Mouse (Mus musculus): Measurements from ENCODE around the gene Atp6v1c2.
A peak's percentile ranks its signal among the peaks of the same experiment; 100 is the strongest.

Atp6v1c2 gene

DNA sequence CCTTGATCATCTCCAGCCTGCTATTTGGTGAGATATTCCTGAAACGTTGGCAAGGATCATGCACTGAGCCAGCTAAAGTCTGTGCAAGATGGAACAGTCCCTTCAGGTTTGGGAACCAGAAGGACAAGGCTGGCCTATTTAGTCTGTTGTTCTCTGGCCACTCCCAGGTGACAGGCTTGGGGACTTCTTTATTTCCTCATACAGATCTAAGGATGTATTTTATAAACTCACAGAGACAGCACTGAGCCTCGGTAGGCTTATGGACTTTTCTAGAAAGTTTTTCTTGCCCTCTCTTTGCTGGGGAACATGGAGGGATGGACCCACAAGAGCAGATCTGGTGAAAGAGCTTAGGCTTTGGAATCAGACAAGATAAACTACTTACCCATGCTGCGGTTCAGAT, at the start of gene Atp6v1c2:
TSS of gene Atp6v1c2 (minus strand) at position 101 of the 400 bp plus-strand sequence.
- DNase-seq: no peak

DNA sequence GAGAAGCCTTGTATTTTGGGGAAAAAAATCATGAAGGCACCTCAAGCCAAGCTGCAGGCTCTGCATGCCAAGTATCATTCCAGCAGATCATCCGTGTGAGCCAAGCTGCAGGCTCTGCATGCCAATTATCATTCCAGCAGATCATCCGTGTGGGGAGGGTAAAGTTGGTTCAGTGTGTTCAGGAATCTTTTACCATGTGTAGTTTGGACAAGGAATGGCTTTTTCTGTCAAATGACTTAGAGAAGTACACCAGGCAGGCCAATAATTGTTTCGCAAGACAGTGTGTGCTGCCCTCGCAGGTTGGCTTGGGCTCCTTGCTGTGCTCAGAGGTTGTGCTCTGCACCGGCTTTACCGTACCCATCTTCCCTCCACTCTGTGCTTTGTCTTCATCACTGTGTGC, 47.4 kb upstream of the Atp6v1c2 start:
- DNase-seq: peak in 1 of 2 experiments; percentile 24

DNA sequence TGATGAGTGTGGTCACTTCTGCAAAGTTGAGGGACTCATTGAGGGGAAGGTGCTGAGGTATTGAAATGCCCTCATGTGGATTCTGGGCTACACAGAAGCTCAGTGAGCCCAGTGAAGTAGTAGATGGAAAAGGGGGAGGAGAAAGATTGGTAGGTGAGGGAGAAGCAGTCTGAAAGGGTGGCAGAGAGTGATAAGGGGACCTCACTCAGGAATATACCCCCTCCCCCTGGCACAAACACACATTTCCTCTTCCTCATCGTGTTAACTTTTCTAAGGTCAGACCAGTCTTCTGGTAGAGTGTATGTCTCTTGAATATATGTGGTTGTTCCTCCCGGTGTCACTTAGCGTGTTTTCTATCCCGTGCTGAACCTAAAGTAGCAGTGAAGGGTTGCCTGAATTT, 46.1 kb upstream of the Atp6v1c2 start:
- no peak for DNase-seq

DNA sequence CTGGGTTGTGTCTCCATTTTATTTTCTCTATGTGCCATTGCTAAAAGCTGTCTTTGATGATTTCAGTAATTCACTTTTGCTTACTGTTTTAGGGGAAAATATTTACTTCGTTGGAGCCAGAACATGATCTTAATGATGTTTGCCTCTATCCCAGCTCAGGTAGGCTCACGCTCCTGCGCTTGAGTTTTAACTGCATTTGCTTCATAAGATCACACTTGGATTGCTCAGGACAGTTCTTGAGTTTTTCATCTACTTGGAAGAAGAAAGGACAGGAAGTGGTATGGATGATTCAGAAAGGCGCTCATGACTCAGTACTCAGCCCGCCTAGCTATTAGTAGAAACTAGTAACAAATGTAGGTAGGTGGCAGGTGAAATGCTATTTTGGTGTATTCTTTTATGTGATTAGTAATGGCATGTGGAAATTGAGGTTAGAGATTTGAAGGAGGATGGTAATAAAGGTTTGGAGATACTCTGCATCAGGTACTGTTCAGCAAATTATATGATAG, 44.4 kb upstream of the Atp6v1c2 start:
- no peak for DNase-seq

DNA sequence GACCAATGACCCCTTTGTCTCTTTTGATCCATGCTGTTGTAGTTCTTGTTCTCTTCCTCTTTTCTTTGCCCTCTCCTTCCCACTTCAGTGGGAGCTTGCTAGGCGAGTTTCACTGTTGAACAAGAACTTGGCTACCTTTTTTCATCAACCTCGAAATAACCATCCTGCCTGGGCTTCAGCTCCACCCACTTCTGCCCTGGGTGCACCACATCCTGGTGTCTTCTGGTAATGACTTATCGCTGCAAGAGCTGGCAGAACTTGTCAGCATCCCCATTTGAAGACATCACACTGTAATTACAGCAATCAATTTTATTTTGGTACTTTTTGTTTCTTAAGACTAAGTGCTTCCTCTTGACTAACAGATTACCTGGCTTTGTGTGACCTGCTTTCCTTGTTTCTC, 43.5 kb upstream of the Atp6v1c2 start:
- no peak for DNase-seq

DNA sequence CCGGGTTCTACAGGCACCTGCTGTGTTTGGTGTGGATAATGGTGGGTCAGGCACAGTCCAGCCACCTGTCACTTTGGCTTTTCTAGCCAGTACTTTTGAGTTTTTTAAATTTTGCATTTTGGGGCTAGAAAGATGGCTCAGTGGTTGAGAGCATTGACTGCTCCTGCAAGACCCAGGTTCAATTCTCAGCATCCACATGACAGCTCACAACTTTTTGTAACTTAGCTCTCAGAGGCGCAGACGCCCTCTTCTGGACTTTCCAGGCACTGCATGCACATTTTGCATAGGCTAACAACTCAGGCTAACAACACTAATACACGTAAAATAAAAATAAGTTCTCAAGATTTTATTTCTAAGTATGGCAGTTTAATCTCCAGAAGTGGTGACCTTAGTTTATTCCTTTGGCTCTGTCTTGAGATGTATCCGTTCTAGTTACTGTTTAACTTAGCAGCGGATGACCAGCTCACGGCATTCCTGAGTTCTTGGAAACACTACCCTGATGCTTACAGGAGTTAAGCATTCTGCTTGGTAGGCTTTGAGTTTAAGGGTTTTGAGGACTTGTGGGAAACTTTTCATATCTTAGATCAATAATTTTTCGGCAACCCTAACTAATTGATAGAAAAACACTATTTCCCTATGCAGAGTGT, 42.6 kb upstream of the Atp6v1c2 start:
- DNase-seq: no peak

DNA sequence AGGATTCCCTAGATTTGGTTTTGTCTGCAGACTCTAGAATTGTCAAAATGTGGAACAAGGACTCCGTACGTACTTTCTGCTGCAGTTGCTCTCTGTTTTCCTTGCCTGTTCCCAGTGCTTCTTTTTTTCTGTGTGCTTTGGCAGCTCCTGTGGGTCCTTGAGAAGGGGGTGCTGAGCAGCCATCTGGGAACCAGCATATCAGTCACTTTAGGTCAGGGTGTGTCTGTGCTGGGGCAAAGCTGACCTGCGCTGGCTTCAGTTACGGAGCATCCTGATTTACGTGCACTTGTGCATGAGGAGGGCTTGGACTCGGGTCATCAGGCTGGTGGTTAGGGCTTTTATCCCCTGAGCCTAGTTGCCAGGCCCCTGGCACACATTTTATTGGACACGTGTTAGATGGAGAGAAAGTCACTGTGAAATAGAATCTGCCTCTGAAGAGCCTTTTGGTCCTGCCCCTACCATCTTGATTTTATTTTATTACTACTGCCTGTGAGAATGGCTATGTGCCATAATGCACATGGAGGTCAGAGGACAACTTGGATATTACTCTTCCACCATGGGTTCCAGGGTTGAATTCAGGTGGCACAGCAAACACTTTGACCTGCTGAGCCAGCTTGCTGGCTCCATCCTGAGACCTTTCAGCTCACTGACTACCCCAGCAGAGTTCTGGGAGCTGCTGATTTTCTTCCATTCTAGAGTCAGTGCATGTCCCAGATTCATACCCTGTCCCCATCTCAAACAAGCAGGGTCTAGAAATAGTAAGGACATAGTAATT, 40.6 kb upstream of the Atp6v1c2 start:
- peak in 1 of 2 experiments; percentile 19 for DNase-seq

DNA sequence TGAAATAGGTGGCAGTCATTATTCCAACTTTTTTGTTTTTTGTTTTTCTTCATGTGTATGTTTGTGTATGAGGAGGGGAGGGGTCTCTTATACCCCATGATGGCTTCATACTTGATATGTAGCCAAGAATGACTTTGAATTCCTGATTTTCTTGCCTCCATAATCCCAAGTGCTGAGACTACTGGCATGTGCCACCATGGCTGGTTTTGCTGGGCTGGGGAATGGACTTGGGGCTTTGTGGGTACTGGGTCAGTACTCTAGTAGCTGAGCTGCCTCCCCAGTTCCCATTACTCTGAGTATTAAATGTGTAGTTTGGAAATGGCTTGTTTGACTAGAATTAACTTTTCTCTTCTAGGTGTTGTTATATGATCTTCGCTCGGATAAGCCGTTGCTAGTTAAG, 40.0 kb upstream of the Atp6v1c2 start:
- no peak for DNase-seq

DNA sequence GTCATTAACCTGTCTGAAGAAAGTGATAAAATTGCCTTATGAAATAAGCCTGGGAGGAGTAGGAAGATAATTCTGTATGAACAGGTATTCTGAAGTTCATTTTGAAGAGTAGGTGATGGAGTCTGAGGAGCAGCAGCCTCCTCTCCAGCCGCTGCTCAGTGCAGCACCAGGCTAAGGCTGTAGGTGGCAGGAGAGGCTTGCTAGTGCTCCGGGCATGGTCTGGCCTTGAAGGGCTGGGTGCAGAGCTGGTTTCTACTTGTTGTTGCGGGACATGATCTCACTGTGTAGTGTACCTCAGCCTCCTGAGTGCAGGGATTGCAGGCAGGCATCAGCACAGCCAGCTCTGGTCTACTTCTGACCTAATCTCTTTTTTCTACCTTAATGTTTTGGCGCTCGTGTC, 37.8 kb upstream of the Atp6v1c2 start:
- DNase-seq: peak; percentile 61 to 67

DNA sequence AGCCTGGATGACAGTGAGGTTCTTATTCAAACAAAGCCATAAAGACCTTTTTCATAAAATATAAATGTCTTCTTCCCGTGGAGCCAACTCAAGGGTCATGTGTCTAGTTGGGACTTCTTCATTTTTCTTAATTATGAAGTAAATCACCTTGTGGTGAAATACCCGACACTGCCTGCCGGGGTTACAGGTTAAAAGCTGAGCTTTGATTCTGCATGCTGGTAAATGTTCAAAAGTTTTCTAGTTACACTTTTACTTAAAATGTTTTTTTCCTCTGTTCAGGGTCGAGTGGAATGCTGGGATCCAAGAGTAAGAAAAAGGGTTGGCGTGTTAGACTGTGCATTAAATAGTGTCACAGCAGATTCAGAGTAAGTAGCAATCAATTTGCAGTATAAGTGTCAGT, 33.2 kb upstream of the Atp6v1c2 start:
- no peak for DNase-seq

DNA sequence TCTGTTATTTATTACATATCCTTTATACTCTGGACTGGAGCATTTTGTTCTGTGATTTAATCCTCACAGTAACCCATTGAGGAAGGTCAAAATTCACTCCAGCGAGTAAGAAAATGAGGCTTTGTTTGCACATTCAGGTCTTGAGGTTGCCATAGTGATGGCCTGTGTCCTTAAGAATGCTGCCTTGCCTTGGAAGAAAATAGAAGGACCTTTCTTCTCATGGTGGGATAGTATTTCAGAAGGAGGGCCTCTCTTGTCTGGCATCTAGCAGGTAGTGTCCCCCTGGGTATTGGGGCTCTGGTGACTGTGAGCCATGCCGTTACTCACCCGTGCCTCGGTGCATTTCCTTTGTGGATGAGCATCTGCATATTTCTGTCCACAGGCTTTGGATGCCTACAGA, 31.5 kb upstream of the Atp6v1c2 start:
- DNase-seq: no peak

DNA sequence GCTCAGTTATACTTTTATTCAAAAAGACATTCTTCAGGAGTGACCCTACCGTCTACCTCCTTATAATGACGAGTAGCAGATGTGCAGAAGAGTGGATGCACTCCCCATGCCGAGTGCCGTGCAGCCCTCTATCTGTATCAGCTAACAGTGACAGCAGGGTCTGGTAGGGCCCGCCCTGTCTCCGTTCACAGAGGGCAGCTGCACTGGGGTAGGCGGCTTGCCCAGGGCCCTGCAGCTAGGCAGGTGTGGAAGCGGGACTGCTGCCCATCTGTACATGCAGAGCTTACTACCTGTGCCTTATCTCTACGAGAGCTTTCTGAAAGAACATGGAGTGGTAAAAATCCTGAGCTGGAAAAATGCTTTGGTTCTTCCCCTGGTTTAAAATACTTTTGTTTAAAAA, 30.9 kb upstream of the Atp6v1c2 start:
- no peak for DNase-seq

DNA sequence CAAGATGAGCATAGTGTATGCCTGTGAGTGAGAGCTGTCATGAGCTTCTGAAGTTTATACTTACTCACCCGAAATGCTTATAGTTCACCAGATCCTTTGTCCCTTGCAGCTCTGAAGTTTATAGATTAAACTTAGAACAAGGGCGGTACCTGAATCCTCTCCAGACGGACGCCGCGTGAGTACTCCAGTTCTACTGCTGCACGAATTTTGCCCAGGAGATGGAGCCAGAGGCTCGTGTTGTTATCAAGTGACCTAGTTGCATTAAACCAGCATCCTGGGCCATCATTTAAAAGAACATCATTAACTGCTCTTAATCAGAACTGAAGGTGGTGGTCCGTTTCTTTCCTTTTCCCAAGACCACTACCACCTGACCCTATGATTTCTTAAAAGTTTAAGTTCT, 29.8 kb upstream of the Atp6v1c2 start:
- peak in 1 of 2 experiments; percentile 26 for DNase-seq

DNA sequence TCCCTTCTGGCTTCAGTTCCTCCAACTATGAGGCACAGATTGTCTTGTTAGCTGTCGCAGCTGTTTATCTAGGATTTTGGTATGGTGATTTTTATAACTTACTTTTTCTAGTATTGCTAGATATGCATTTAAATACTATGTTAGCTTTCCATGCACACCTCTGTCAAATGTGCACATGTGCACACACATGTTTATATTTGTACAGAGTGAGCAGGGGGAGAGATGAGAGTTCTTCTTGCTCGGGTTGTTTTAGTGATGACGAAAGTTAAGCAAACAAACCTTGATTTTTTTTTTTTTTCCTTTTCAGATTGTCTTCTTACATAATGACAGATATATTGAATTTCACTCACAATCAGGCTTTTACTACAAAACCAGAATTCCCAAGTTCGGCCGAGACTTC, 28.6 kb upstream of the Atp6v1c2 start:
- DNase-seq: no peak

DNA sequence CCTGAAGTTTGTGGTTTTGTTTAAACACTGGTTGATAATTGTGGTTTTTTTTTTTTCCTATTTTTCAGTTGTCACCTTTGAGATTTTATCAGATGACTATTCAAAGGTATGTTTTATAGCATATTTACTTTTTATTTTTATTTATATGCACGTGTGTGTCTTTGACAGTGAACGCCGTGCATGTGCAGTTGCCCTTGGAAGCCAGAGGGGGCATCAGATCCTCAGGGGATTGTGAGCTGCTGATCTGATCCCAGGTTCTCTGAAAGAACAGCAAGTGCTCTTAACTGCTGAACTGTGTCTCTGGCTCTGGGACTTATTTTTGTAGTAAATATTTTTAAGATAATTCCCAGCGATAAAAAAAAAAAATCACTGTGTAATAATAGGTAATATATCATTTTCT, 27.7 kb upstream of the Atp6v1c2 start:
- peak in 1 of 2 experiments; percentile 23 for DNase-seq

DNA sequence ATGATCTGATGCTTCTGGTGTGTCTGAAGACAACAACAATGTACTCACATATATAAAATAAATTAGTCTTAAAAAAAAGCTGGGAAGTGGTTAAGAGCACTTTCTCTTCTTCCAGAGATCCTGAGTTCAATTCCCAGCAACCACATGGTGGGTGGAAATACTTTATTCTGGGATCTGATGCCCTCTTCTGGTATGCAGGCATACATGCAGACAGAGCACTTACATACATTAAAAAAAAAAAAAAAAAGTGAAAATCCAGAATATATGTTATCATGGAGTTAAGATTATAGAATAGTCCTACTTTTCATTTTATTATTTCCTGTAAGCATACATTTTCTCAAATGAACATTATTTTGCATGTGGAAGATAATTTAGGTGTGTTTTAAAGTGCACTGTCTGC, 20.9 kb upstream of the Atp6v1c2 start:
- DNase-seq: no peak

DNA sequence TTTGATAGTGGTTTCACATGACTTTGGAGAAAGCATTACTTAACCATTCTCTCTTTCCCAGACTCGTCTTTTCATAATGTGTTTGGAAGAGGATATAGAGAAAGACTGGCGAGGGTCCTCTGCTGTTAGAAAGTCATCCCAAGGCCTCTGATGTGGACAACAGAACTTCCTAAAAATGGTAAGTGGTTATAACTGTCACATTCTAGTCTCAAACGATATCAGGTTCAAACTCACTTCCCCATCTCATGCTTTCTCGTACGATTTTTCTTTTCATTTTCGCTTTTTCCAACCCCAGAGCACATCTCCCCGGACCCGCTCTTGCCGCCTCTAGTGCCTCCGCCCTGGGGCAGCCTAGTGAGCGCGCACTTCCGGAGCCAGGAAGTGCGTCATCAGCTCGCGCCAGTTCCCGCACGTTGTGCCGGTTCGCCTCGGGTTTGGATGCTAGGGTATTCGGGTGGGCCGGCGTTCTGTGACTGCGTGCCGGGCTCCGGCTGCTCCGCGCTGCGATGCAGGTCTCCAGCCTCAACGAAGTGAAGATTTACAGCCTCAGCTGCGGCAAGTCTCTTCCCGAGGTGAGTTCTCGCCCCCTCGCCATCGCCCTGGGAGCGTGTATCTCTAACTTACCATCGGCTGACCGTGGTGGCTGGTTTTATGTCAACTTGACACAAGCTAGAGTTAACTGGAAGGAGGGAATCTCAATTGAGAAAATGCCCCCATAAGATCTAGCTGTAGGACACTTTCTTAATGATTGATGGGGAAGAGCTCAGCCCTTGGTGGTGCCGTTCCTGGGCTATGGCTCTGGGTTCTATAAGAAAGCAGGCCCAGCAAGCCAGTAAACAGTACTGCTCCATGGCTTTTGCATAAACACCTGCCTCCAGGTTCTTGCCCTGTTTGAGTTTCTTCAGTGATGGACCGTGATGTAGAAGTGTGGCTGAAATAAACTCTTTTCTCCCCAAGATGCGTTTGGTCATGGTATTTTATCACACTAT, 19.2 kb upstream of the Atp6v1c2 start, which contains the start of gene Nol10:
TSS of gene Nol10 (plus strand) at position 411 of the 989 bp plus-strand sequence.
- peak; percentile 96 for DNase-seq

DNA sequence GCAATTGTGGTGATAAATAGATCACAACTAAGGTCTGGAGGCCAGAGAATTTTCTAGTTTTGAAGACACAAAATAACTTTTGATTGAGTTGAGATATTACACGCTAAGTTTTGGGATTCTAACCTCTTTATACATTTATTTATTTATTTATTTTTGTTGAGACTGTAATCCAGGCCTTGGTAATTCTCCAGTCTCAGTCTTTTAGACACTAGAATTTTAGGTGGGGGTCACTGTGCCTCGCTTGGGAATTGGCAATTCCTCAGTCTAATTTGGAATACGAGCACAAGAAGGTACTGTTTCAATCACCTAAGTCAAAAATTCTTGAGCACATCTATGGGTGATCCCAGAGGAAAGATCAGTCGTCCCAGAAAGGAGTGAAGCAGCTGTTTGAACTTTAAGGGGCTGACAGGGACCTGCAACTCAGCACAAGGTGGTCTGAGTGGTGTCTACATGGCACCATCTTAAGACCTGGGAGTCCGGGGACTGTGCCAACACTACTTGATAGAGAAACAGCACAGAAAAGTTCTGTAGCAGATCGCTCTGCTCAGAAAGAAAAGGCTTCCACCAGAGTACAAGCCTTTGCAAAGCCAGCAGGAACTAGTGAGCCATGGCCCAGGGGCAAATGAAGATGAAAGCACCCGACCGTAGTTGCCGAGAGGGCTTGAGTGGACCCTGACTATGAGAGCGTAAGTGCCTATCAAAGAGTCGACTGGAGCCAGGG, 18.3 kb upstream of the Atp6v1c2 start:
- DNase-seq: peak; percentile 44 to 53

DNA sequence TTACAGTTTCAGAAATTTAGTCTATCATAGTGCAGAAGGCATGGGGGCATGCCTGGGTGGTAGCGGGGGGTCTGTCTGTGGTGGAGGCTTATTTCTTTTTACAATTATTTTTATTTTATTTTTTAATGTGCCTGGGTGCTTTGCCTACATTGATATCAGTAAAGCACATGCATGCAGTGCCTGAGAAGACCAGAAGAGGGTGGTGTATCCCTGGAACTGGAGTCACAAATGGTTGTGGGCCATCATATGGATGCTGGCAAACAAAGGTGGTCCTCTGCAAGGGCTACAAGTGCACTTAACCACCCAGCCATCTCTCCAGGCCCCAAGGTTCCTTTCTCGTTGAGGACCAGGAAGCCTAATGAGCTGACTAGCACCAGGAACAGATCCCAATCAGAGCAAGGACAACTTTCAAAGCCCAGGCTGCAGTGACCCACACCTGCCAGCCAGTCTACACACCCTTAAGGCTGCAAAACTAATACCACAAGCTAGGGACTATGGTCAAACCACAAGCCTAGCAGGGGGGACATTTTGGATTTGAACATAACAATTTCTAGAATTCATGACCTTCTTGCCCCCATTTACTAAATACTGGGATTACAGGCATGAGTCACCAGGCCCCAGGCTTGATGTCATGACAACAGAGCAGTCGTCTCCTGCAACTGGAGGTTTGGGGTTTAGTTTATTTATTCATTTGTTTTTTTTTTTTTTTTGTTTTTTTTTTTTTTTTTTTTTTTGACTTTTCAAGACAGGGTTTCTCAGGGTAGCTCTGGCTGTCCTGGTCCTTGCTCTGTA, 10.2 kb upstream of the Atp6v1c2 start:
- DNase-seq: peak in 1 of 2 experiments; percentile 13

DNA sequence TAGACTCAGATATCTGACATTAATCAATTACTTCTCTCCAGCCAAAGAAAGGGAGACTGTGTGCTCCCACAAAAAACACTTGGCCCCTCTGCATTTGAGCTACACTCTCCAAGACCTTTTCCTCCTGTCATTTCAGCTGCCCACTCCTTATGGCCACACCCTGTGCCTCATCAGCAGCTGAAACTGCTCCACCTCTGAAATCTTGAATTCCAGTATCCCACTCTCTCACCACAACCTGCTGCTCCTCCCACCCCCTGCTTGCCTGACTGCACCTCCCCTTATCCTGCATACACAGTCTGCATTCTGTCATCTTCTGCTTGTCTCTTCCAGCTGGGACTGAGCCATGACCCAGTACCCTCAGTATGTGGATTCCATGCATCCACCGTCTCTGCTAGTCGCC, 9.2 kb upstream of the Atp6v1c2 start:
- DNase-seq: no peak

DNA sequence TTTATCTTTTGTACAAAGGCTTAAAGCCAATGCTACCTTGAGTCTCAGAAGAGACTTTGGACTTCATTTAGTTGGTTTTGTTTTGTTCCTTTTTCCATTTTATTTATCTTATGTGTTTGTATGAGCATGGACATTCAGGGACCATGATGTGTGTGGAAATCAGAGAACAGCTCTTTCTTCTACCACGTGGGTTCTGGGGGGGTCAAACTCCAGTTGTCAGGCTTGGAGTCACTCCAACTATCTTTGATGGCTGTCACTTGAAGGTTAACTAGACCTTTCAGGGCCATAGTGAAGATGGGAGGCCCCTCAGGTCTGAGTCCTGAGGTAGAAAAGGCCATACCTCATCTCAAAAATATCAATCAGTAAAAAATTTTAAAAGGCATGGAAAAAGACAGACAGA, 4.3 kb upstream of the Atp6v1c2 start:
- no peak for DNase-seq

Measured in cerebellum, postnatal 10 days (tissue).